Mouse (Mus musculus) spleen, postnatal 10 days (tissue): ENCODE data around the gene Lcn2.

Experiments
- DNase-seq, 2 experiments: peaks; one replicate each; pipeline ENCODE4 v3.0.0; 2021 to 2022; ENCODE audit warnings: low spot score in 2 of 2

The Lcn2 gene

GRCm38 (mm10) chr2:32344056-32344455 lies 44.0 kb downstream of the Lcn2 start:
- DNase-seq, result no peak

- no peak for DNase-seq
Observed at GRCm38 (mm10) chr2:32343351-32343671, 44.7 kb downstream of the Lcn2 start.

GRCm38 (mm10) chr2:32342539-32343350 lies 45.3 kb downstream of the Lcn2 start:
- DNase-seq, result no peak

- DNase-seq, result no peak
Observed at GRCm38 (mm10) chr2:32342039-32342438, 46.0 kb downstream of the Lcn2 start.

GRCm38 (mm10) chr2:32341634-32341939 lies 46.5 kb downstream of the Lcn2 start:
- no peak for DNase-seq

- no peak for DNase-seq
Observed at GRCm38 (mm10) chr2:32340836-32341633, 47.0 kb downstream of the Lcn2 start.

- DNase-seq, result no peak
Observed at GRCm38 (mm10) chr2:32339912-32340642, 48.0 kb downstream of the Lcn2 start.

- no peak for DNase-seq
Observed at GRCm38 (mm10) chr2:32335888-32336287, 52.2 kb downstream of the Lcn2 start.
